In genomic region chr3:144164665-144165385, GRCm38 (mm10) we compare ENCODE assay signal across 8 mouse cellular contexts. TPM values are rescaled to one million over a fixed set of nuclear protein-coding genes. Genes with fewer than 3 reads are reported as not detected.
DNase-seq lines count a peak whose midpoint lies in the region; ATAC-seq lines count a peak whose summit lies in the region.
"Had no signal": no experiment of that assay in that cellular context is flagged by ENCODE, and none has a peak within 500 bp of the region (broad histone marks: within the 10 kb centered on the region; RNA-seq: fewer than 3 reads in every experiment).

No protein-coding gene starts in this region.

- H3K4me3 ChIP-seq in intestine, embryonic 15.5 days (replicated peaks): no peak overlapping the region
- no peak overlapping the region for H3K4me3 ChIP-seq in lung, embryonic 16.5 days (ENCODE audit: low read length)

- peak; percentile 13 for DNase-seq in WW6 (ENCODE audit: low read depth, low spot score)
- peak; percentile 84 for DNase-seq in adrenal gland, postnatal 14 days
- no peak for DNase-seq in right cerebral cortex, adult 2 months (ENCODE audit: low spot score in 2 of 2)
- no peak for DNase-seq in gastrocnemius, postnatal 36 days

- H3K9me3 ChIP-seq in intestine, embryonic 15.5 days: no peaks in the 10 kb centered on the region
- no peaks in the 10 kb centered on the region for H3K9me3 ChIP-seq in lung, embryonic 16.5 days (ENCODE audit: control insufficient read depth, low read length)

- 0 out of 2 replicates have a peak overlapping the region, but pooled peaks have one; percentile 1 for H3K4me2 ChIP-seq in intestine, embryonic 15.5 days (replicated peaks)
- peak overlapping the region; percentile 22; the same call in 1 of the 2 replicates for H3K4me2 ChIP-seq in lung, embryonic 16.5 days (ENCODE audit: low read depth, low read length)

- H3K27ac ChIP-seq in intestine, embryonic 15.5 days: no peak overlapping the region
- peak overlapping the region; percentile 28; the same call in 1 of the 2 replicates for H3K27ac ChIP-seq in lung, embryonic 16.5 days (ENCODE audit: low read length)
- H3K27ac ChIP-seq: liver, embryonic 14.5 days had no signal

- intact Hi-C loops in gastrocnemius, postnatal 36 days (cut with DNase I): no loop called here

- 62% methylated on average over 9 of the region's 9 CpGs for WGBS in intestine, embryonic 15.5 days
- WGBS in lung, embryonic 16.5 days: 39% methylated on average over 9 of the region's 9 CpGs

- H3K36me3 ChIP-seq in intestine, embryonic 15.5 days: no peaks in the 10 kb centered on the region
- no peaks in the 10 kb centered on the region for H3K36me3 ChIP-seq in lung, embryonic 16.5 days (ENCODE audit: control insufficient read depth, insufficient read depth, low read length)

- no peaks in the 10 kb centered on the region for H3K27me3 ChIP-seq in intestine, embryonic 15.5 days (replicated peaks)
- H3K27me3 ChIP-seq in lung, embryonic 16.5 days (ENCODE audit: control insufficient read depth, insufficient read depth, low read depth, low read length): no peaks in the 10 kb centered on the region

- H3K9ac ChIP-seq in intestine, embryonic 15.5 days: no peak overlapping the region
- H3K9ac ChIP-seq in lung, embryonic 16.5 days (ENCODE audit: low read length): no peak overlapping the region
- H3K9ac ChIP-seq: liver, embryonic 14.5 days had no signal

- ATAC-seq in intestine, embryonic 15.5 days: peak; percentile 65
- ATAC-seq in lung, embryonic 16.5 days (ENCODE audit: low read depth): peak; percentile 82
- ATAC-seq in CD4-positive, CD25-positive, alpha-beta regulatory T cell, adult 4 months: no peak

- H3K4me1 ChIP-seq in intestine, embryonic 15.5 days (replicated peaks): 0 out of 2 replicates have a peak, but pooled peaks cover 6% of the 10 kb centered on the region
- 0 out of 2 replicates have a peak, but pooled peaks cover 3% of the 10 kb centered on the region for H3K4me1 ChIP-seq in lung, embryonic 16.5 days (replicated peaks; ENCODE audit: control insufficient read depth, insufficient read depth, low read length)

RNA-seq across cellular contexts. Expression of gene Lmo4, which starts 40.2 kb away (rescaled TPM):
- total RNA-seq in adrenal gland, postnatal 14 days (2021): 67.1 and 69.0 TPM in 2 replicates
- 53.6 and 60.8 TPM in 2 replicates for polyA plus RNA-seq in intestine, embryonic 15.5 days (2015; fragmentation: Nextera tagmentation; extraction: Ambion mirVana)
- polyA plus RNA-seq in lung, embryonic 16.5 days (2015; fragmentation: Nextera tagmentation; extraction: Ambion mirVana): 72.5 and 73.3 TPM in 2 replicates
- 1 to 10 TPM; 9.6 to 9.8 TPM for polyA plus RNA-seq in CD4-positive, CD25-positive, alpha-beta regulatory T cell, adult 4 months (2017; shearing (Covaris generic))
- total RNA-seq in gastrocnemius, postnatal 36 days (2021): 10 to 100 TPM; 17.5 to 18.5 TPM

Comparison
In these comparisons a context has a peak if more than half of its experiments do, and no peak if none do; other contexts are left out.
1. DNase-seq: peak in WW6 (single experiment) and adrenal gland, postnatal 14 days (single experiment); none in right cerebral cortex, adult 2 months (0 of 2) and gastrocnemius, postnatal 36 days (0 of 2).